Mouse (Mus musculus) macrophage (primary cell): ENCODE results near the gene Sit1. TPM values are rescaled to one million over a fixed set of nuclear protein-coding genes. Genes with fewer than 3 reads are reported as not detected.

Source experiments
- H3K27ac ChIP-seq: fragments of 350-480 bp; formaldehyde crosslinking; 2 replicates; pipeline ENCODE4 v1.9.0; 2021
- H3K36me3 ChIP-seq: fragments of 350-480 bp; formaldehyde crosslinking; 2 replicates; pipeline ENCODE4 v1.9.0; 2021; ENCODE audit errors: inconsistent target
- H3K4me3 ChIP-seq: fragments of 350-480 bp; formaldehyde crosslinking; 2 replicates; pipeline ENCODE4 v1.9.0; 2021; ENCODE audit errors: inconsistent target
- H3K79me2 ChIP-seq: fragments of 350-480 bp; formaldehyde crosslinking; 2 replicates; pipeline ENCODE4 v1.9.0; 2021; ENCODE audit errors: inconsistent target
- whole genome bisulfite sequencing: methylation state at CpG from one replicate; pipeline ENCODE4 v1.1.7; 2026; ENCODE audit warnings: inconsistent platforms; ENCODE audit not compliant: missing documents; 5-methylcytosine and 5-hydroxymethylcytosine counted together
- polyA plus RNA-seq: library from polyadenylated mRNA; stranded (reverse); fragments of 250-400 nt; gene quantifications from 3 replicates; pipeline ENCODE4 v1.2.4, GENCODE M21; 2018; ENCODE audit warnings: inconsistent platforms
- total RNA-seq, 78 experiments: library from RNA; depleted of rRNA; stranded (reverse); fragments of 250-400 nt; gene quantifications; 1 replicate in 9 of 78; 2 replicates in 24 of 78; 3 replicates in 43 of 78; 4 replicates in 2 of 78; pipeline ENCODE4 v1.2.4; 2018; ENCODE audit warnings: inconsistent platforms in 56 of 78

The Sit1 gene
- total RNA-seq (2018; cell fraction: chromatin; rRNA removed): not detected
- not detected for total RNA-seq (2018; cell fraction: cytosol; rRNA removed)
- not detected for total RNA-seq (2018; cell fraction: nucleus; rRNA removed)
- polyA plus RNA-seq: not detected in 3 replicates

DNA sequence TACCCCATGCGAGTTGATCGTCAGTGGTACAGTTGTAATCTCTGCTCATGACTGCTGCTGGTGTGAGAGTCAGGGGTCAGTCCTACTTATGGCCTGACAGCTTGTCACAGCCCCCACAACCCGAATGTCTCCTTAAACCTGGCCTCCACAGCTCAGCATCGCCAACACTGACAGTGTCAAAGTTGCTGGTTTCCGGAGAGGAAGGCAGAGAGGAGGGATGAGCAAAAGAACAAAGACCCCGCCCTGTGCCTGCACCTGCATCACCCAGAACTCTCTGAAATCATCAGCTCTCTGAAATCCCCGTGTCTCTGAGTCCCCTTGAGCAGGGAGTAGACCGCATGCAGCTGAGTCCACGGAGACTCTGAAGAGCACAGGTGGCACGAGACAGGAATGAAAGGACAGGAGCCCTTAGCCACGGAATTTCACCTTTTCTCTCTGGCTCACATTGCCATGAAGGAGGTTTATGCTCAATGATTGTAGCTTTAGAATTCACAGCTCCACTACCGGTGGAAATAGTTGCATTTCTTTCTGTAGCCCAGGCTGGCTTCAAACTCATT, at the start of gene Sit1:
Gene Sit1 (minus strand): TSS at position 200 of the 557 bp plus-strand sequence.
- Histone ChIP-seq H3K27ac (no peak within 1 kb of the TSS), H3K36me3 (no peaks in the 10 kb centered on the region), H3K79me2 (no peaks in the 10 kb centered on the region), H3K4me3 (no peak within 1 kb of the TSS)
- WGBS: 92% methylated on average over 12 of the region's 12 CpGs

DNA sequence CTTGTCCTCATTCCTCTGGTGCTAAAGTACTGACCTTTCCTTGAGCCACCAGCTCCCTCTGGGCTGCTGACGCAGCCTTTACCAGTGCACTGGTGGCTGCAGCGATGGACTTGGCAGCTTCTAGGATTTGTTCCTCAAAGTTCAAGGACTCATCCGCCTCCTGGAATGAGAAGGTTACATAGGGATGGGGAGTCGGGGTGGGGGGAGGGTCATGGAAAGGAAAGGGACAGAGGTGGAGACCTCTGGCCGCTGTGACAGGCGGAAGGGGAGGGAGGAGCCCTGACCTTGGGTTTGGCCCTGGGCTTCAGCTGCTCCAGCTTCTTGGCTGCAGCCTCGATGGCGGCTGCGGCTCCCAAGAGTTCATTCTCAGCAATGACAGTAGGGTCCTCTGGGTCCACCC, 49.7 kb upstream of the Sit1 start:
- Histone ChIP-seq H3K79me2 (no peaks in the 10 kb centered on the region; the same call in 1 of the 2 replicates), H3K27ac (no peak overlapping the region), H3K4me3 (no peak overlapping the region)

DNA sequence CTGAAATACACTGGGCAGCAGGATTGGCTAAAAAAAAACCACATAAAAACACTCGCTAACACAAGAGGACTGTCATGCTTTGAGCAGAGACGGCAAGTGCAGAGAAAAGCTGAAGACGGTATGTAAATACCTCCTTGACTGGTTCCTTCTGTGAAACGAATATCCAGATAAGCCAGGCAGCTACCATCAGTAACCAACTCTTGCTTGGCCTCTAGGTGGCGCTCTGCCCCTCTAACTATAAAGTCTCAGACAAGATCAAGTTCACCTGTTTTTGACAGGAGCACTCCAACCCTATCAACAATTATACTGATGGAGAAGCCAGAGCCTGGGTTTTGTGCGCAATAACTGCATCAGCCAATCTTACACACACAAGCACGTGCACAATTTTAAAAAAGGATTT, 47.0 kb upstream of the Sit1 start:
- 18% methylated on average over 7 of the region's 7 CpGs for WGBS
- Histone ChIP-seq H3K4me3 (no peak overlapping the region), H3K36me3 (peaks cover 41% of the 10 kb centered on the region), H3K79me2 (no peaks in the 10 kb centered on the region), H3K27ac (no peak overlapping the region)

More for the DNA sequence above, 49.7 kb upstream of the Sit1 start:
- WGBS: 98% methylated on average over 9 of the region's 9 CpGs
- peaks cover 67% of the 10 kb centered on the region for H3K36me3 ChIP-seq

DNA sequence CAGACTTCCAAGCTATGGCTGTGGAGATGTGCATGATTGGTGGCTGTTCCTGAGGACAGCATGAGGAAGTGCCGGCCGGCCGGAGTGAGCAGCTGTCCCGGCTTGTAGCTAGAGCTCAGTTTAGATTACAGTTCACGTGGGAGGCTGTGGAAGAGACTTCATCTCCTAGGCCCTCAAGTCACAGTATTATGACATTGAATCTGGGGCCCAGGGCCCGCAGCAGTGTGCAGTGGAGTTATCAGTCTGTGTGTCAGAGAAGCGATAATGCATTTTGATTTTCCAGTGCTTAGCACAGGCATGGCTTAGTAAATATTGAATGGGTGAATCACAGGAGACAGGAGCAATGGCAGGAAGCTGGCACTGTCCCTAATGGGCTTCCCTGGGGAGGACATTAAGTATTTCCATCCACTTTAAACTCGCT, 46.6 kb upstream of the Sit1 start:
- H3K79me2 ChIP-seq: no peaks in the 10 kb centered on the region
- 72% methylated on average over 8 of the region's 8 CpGs for WGBS
- no peak overlapping the region for H3K4me3 ChIP-seq
- H3K27ac ChIP-seq: no peak overlapping the region
- peaks cover 36% of the 10 kb centered on the region for H3K36me3 ChIP-seq

DNA sequence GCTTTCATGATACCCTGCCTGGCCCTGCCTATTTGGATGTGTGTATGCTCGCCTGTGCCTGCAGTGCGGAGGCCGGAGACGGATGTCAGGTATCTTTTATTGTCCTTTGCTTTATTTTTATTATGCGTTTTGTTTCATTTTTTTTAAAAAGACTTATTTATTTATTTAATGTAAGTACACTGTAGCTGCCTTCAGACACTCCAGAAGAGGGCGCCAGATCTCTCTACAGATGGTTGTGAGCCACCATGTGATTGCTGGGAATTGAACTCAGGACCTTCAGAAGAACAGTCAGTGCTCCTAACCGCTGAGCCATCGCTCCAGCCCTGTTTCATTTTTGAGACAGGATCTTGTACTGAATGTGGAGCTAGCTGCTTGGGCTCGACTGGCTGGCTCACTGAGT, 45.0 kb upstream of the Sit1 start:
- WGBS: 93% methylated on average over 8 of the region's 9 CpGs

DNA sequence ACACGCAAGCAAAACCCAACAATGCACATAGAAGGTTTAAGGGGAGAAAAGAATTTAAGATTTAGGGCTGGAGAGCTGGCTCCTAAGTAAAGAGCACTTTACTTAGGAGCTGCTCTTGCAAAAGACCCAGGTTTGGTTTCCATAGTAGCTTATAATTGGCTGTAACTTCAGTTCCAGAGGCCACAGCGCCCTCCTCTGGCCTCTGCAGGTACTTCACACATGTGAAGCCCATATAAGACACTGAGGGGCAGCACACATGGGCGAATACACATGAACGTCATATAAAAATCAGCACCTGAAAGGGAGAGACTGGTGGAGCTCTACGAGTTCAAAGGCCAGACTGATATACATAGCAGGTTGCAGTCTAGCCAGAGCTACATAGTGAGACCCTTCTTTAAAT, 44.3 kb upstream of the Sit1 start:
- H3K36me3 ChIP-seq: peaks cover 15% of the 10 kb centered on the region
- no peak overlapping the region for H3K27ac ChIP-seq
- no peak overlapping the region for H3K4me3 ChIP-seq
- no peaks in the 10 kb centered on the region for H3K79me2 ChIP-seq
- WGBS: 80% methylated on average over 5 of the region's 5 CpGs

More for the DNA sequence above, 45.0 kb upstream of the Sit1 start:
- Histone ChIP-seq H3K36me3 (peaks cover 21% of the 10 kb centered on the region), H3K79me2 (no peaks in the 10 kb centered on the region), H3K4me3 (no peak overlapping the region), H3K27ac (no peak overlapping the region)

DNA sequence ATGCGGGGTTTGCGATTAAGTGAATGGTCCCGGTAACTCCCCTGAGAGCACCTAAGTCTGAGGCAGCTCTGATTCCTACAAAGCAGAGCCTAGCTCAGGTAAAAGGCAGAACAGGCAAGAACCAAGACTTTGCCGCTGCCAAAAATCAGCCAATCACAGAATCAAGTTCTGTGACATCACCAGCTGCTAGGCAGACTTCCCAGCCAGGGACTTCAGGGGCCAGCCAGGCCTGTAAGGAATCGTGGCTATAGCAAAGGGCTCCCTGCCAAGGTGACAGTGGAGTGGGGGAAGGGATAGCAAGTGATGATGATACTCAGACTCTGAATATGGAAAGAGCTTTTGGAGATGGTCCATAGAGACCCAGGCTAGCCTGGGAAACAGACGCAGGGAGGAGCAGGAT, 36.4 kb upstream of the Sit1 start:
- Histone ChIP-seq H3K27ac (no peak overlapping the region), H3K4me3 (no peak overlapping the region), H3K79me2 (no peaks in the 10 kb centered on the region), H3K36me3 (no peaks in the 10 kb centered on the region)
- WGBS: 35% methylated on average over 6 of the region's 6 CpGs

DNA sequence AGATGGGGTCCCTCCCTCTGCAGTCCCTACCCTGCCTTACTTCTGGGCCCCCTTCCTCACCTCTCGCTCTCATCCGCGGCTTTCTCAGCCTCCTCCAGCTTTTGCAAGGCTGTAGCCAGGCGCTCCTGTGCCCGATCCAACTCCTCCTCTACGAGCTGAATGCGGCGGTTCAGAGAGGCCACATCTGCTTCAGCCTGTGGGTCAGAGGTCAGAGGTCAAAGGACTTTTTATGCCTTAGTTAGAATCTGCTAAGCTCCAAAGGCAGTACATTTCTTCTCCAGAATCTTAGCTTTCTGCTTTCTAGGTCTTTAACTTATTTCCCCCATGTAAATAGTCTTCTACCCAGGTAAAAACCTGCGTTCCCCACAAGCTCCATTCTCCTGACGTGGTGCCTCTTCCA, 36.0 kb upstream of the Sit1 start:
- Histone ChIP-seq H3K79me2 (no peaks in the 10 kb centered on the region), H3K27ac (no peak overlapping the region), H3K4me3 (no peak overlapping the region), H3K36me3 (no peaks in the 10 kb centered on the region)
- WGBS: 85% methylated on average over 10 of the region's 10 CpGs

DNA sequence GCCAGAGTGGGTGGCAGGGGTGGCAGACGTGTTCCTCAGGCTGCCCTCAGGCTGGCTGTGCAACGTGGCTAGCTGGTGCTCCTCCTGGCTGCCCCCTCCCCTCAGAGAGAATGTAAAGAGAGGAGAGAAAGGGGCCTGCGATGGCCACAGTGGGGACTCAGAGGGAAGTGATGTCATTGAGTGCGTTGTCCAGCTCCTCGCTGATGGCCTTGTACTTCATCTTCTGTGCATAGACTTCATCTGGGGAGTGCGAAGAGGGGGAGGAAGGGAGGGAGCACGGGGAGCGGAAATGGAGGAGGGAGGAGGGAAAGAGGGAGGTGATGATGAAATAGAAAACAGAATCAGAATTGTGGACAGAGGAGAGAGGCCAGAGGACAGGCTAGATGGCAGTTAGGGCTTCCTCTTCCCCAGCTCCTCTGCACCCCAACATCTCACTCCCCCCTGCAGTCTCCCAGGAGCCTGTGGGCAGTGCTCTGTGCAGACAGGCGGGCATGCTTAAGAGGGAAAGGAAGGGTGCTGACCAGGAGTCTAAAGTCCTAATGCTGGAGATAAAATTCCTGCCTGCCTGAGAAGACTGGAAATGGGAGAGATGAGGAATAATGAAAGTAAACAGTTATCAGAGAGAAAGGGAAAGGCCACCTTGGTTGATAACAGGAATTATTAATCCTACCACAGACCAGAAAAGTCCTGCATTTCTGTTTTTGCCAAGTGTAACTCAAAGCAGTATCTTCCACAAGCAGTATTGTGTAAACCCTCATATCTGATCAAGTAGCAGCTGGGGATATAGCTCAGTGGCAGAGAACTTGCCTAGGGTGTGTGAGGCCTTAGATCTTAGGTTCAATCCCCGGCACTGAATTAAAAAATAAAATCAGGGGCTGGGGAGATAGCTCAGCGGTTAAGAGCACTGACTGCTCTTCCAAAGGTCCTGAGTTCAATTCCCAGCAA, 32.5 kb upstream of the Sit1 start:
- Histone ChIP-seq H3K79me2 (no peaks in the 10 kb centered on the region), H3K27ac (no peak overlapping the region), H3K36me3 (no peaks in the 10 kb centered on the region), H3K4me3 (no peak overlapping the region)
- 52% methylated on average over 11 of the region's 11 CpGs for WGBS

DNA sequence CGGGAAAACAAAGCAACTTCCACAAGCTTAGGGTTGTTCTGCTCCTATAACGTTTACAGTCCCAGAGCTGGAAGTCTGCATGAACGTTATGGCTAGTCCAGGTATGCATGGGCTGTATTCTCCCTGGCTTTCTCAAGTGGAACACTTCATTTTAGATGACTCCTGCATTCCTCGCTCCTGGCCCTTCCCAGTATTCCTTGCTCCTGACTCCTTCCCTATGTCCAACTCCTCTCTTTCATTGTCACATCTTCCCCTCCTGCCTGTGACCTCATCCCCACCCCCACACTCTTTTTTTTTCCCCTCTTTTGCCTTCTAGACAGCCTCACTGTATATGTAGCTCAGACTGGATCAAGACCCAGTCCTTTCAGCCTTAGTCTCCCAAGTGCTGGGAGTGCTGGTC, 30.3 kb upstream of the Sit1 start:
- WGBS: 95% methylated on average over 4 of the region's 4 CpGs
- no peak overlapping the region for H3K4me3 ChIP-seq
- no peaks in the 10 kb centered on the region for H3K79me2 ChIP-seq
- no peaks in the 10 kb centered on the region for H3K36me3 ChIP-seq
- H3K27ac ChIP-seq: no peak overlapping the region

DNA sequence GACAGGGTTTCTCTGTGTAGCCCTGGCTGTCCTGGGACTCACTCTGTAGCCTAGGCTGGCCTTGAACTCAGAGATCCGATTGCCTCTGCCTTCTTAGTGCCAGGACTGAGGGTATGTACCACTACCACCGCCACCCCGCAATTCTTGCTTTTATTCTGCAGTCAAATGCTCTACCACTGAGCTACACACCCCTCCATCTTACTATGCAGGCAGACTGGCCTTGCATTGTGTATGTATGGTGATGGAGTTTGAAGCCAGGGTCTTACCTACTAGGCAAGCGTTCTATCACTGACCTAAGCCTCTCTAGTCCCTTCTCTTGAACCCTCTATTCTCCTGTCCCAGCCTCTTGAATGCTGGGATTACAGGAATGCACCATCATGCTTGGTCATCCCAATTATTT, 29.8 kb upstream of the Sit1 start:
- no peaks in the 10 kb centered on the region for H3K79me2 ChIP-seq
- no peak overlapping the region for H3K27ac ChIP-seq
- H3K4me3 ChIP-seq: no peak overlapping the region
- H3K36me3 ChIP-seq: no peaks in the 10 kb centered on the region
- 92% methylated on average over 4 of the region's 4 CpGs for WGBS

DNA sequence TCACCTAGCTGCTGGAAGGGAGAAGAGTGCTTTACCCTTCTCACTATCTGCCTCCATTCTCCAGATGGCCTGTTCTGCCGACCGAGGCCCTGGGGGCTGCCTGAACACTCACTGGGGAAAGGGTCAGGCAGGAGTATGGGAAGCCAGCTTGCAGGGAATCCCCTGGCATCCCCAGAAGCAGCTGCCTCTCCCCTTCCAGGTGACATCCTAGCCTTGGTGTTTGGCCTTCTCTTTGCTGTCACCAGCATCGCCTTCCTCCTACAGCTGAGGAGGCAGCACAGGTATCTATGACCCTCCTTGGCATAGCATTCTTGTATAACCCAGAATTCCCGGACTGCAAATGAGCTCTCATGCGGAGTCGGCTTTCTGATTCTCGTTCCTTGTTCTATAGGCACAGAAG, 29.1 kb upstream of the Sit1 start:
- Histone ChIP-seq H3K27ac (no peak overlapping the region), H3K79me2 (no peaks in the 10 kb centered on the region), H3K36me3 (no peaks in the 10 kb centered on the region), H3K4me3 (no peak overlapping the region)
- WGBS: 90% methylated on average over 7 of the region's 7 CpGs

DNA sequence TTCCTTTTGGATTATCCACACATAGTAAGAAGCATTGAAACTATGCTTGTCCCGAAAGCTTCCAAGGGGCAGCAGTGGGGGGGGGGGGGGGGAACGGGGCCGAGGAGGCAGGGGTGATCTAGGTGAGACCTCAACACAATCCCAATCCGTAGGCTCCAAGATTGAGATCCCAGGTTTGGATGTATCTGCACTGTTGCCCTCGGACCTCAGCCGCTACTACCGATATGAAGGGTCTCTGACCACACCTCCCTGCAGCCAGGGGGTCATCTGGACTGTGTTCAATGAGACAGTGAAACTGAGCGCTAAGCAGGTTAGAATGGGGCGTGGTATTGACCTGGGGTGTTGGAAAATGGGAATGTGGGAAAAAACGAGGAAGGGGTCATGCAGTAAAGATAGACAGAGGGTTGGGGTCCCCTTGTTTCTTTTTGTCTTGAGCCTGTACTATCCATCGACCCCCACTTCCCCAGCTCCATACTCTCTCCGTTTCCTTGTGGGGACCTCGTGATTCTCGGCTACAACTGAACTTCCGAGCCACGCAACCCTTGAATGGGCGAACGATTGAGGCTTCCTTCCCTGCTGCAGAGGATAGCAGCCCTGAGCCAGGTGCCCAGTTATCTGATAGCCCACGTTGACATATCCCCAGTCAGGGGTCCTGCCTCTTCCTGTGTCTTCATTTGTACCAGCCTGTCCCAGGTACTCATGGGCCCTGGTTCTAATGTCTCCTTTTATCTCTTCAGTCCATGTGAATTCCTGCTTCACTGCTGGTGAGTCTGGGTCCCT, 28.3 kb upstream of the Sit1 start:
- Histone ChIP-seq H3K79me2 (no peaks in the 10 kb centered on the region), H3K36me3 (no peaks in the 10 kb centered on the region), H3K4me3 (no peak overlapping the region), H3K27ac (no peak overlapping the region)
- 93% methylated on average over 19 of the region's 19 CpGs for WGBS

DNA sequence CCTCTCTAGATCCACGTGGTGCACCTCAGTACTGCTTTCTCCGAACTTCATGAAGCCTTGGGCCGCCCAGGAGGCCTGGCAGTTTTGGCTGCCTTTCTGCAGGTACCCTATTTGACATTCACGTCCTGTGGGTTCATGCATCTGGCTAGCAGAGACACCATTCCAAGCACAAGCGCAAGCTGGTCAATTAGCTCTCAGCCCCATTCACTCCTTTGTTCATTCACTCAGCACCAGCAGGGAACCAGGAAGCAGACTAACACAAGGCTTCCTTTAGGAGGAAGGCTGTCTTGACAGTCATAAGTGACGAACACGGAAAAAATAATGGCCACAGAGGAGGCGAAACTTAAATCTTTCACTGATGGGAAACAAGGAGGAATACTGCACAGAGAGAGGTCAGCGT, 25.6 kb upstream of the Sit1 start:
- no peaks in the 10 kb centered on the region for H3K79me2 ChIP-seq

DNA sequence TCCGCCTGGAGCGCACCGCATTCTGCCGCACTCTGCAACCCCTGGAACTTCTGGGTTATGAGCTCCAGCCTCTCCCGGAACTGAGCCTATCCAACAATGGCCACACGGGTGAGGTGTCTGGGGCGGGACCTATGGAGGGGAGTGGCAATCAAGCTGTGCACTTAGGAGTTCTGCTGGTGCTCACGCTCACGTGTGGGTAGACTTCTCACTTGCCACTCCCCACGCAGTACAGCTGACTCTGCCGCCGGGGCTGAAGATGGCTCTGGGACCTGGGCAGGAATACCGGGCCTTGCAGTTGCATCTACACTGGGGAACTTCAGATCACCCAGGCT, 25.1 kb upstream of the Sit1 start:
- peak overlapping the region; percentile 64 for H3K27ac ChIP-seq
- WGBS: 1% methylated on average over 13 of the region's 13 CpGs
- no peaks in the 10 kb centered on the region for H3K79me2 ChIP-seq
- H3K4me3 ChIP-seq: peak overlapping the region; percentile 62
- no peaks in the 10 kb centered on the region for H3K36me3 ChIP-seq

More for the DNA sequence above, 25.6 kb upstream of the Sit1 start:
- WGBS: 1% methylated on average over 9 of the region's 9 CpGs
- H3K4me3 ChIP-seq: peak overlapping the region; percentile 62
- H3K27ac ChIP-seq: peak overlapping the region; percentile 64
- H3K36me3 ChIP-seq: no peaks in the 10 kb centered on the region
